Mouse (Mus musculus) liver, embryonic 14.5 days (tissue): ENCODE measurements around the gene Sec14l3.

Experiments used
- CTCF ChIP-seq: IDR thresholded peaks from 2 replicates; pipeline ENCODE4 v1.5.1; 2016; ENCODE audit warnings: antibody characterized with exemption, low read depth, control low read depth
- EP300 ChIP-seq: IDR thresholded peaks from 2 replicates; pipeline ENCODE4 v1.6.1; 2016; ENCODE audit warnings: antibody characterized with exemption, low read depth

DNA sequence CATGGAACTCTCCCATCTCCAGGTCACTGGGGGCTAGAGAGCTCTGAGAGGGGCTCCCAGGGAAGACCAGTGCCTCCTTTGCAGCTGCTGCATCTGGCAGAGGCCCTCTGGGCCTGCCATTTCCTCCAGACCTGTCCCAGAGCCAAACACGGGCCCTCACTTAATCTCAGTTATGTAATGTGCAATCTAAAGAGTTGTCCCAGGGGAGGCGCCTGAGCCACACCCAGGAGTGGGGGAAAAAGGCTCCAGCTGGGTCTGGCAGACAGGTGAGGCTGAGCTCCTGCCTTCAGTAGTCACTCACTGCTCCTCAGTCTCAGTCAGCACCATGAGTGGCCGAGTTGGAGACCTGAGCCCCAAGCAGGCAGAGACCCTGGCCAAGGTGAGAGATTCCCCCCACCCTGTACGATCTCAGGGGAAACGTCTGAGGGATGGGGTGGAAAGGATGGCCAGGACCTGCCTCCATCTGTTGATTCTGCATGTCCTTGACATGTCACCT lies at the start of gene Sec14l3:
- no peak for TF ChIP-seq CTCF
- TF ChIP-seq EP300 = no peak
